Mouse (Mus musculus): ENCODE results near the gene AW146154. TPM values are rescaled to one million over a fixed set of nuclear protein-coding genes. Genes with fewer than 3 reads are reported as not detected.

Gene AW146154
- polyA plus RNA-seq (2015; fragmentation: Nextera tagmentation; extraction: Ambion mirVana), result 4.4 and 5.1 TPM in 2 replicates

DNA sequence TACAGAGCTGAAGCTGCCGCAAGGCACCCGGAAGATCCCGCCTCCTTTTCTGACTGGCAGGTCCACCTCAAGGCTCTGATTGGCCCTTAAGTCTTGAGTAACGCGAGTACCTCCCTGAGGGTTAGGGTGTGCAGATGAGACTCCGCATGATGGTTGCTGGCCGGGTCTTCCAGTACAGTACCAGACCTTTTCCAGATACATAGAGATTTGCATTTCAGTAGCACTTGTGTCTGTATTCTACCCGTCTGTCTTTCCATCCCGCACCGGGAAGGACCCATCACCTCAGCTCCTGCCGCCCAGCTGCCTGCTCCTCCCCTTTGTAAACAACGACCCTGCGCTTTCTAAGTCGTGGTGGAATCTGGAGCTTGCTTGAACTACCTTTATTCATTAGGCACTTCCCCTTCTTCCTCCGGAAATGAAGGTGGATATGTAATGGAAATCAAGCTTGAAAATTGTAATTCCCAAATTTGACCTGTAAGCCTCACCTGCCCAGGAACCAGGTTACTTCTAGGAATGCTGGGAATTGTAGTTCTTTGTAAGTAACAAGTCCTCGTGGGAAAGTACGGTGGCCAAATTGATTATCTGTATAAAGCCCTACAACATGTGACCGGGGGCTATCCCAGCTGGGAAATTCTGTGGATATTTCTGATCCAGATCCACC, at the start of gene AW146154, which contains the start of gene Gm20449:
Gene AW146154, minus strand, starts transcription at position 502 of the 661 bp plus-strand sequence.
Gene Gm20449, minus strand, starts transcription at position 29 of the 661 bp plus-strand sequence.

GRCm38 (mm10) chr7:41448596-41448995, 51.1 kb downstream of the AW146154 start, which contains the start of gene Vmn2r57:
Gene Vmn2r57 (minus strand): TSS chr7:41448696.

Other genes starting within 250 kb of the AW146154 start
- gene AI987944, start 106.5 kb downstream of the AW146154 start, polyA plus RNA-seq (2015; fragmentation: Nextera tagmentation; extraction: Ambion mirVana), result 6.8 and 7.4 TPM in 2 replicates
- 0.02 TPM in 1 of 2 replicates, not detected in the other for gene Vmn2r57, start 51.2 kb downstream of the AW146154 start, polyA plus RNA-seq (2015; fragmentation: Nextera tagmentation; extraction: Ambion mirVana)
- not detected in 2 replicates for gene Gm20449, start 473 bp downstream of the AW146154 start, polyA plus RNA-seq (2015; fragmentation: Nextera tagmentation; extraction: Ambion mirVana)
- gene Gm6871, start 73.8 kb upstream of the AW146154 start, polyA plus RNA-seq (2015; fragmentation: Nextera tagmentation; extraction: Ambion mirVana), result not detected in 2 replicates
- 4.9 and 5.6 TPM in 2 replicates for gene 2610021A01Rik, start 99.3 kb upstream of the AW146154 start, polyA plus RNA-seq (2015; fragmentation: Nextera tagmentation; extraction: Ambion mirVana)
- 3.4 and 4.5 TPM in 2 replicates for gene Zfp788, start 133.3 kb upstream of the AW146154 start, polyA plus RNA-seq (2015; fragmentation: Nextera tagmentation; extraction: Ambion mirVana)